Mouse (Mus musculus) kidney, adult 2 months (tissue): ENCODE results near the gene Galns.

ENCODE experiments used
- CTCF ChIP-seq: fragments of 200-500 bp; conservative IDR thresholded peaks from 2 replicates; pipeline ENCODE4 v1.5.1; 2011; ENCODE audit warnings: low read depth, mild to moderate bottlenecking, control low read depth, low read length, moderate library complexity, mixed read lengths; ENCODE audit not compliant: insufficient read depth, insufficient read length
- POLR2A ChIP-seq: fragments of 200-500 bp; IDR thresholded peaks from one replicate; pipeline ENCODE4 v1.6.1; 2011; ENCODE audit warnings: low read depth, low read length, control low read depth

GRCm38 (mm10) chr8:122575735-122576647 is 35.3 kb downstream of the Galns start:
- TF ChIP-seq CTCF (no peak), POLR2A (no peak)
